Mouse (Mus musculus) kidney, postnatal 0 days (tissue): ENCODE measurements around the gene B3gnt2. TPM values are rescaled to one million over a fixed set of nuclear protein-coding genes. Genes with fewer than 3 reads are reported as not detected.

Source experiments
- ATAC-seq: fragments of 200-750 bp; cut with Nextera tagmentation; replicated peaks from 2 replicates; pipeline ENCODE4 v1.8.0; 2017; ENCODE audit warnings: low read depth, moderate number of reproducible peaks, moderate TSS enrichment, moderate library complexity; ENCODE audit not compliant: low FRiP score
- DNase-seq: peaks from one replicate; pipeline ENCODE4 v3.0.0-alpha.2; 2016; ENCODE audit warnings: low spot score
- H3K27ac ChIP-seq: fragments of 300-500 bp; sonication (generic); 2 replicates; pipeline ENCODE4 v1.5.1; 2014; ENCODE audit warnings: mild to moderate bottlenecking
- H3K27me3 ChIP-seq: fragments of 300-500 bp; sonication (generic); 2 replicates; pipeline ENCODE4 v1.6.1; 2014; ENCODE audit warnings: low read length, mixed read lengths; ENCODE audit not compliant: insufficient read depth
- H3K36me3 ChIP-seq: fragments of 300-500 bp; sonication (generic); 2 replicates; pipeline ENCODE4 v1.6.1; 2014; ENCODE audit warnings: low read length, mixed read lengths; ENCODE audit not compliant: insufficient read depth
- H3K4me1 ChIP-seq: fragments of 300-500 bp; sonication (generic); replicated peaks from 2 replicates; pipeline ENCODE4 v1.6.1; 2014; ENCODE audit warnings: antibody characterized with exemption, low read length, mixed read lengths; ENCODE audit not compliant: insufficient read depth
- H3K4me2 ChIP-seq: fragments of 300-500 bp; sonication (generic); 2 replicates; pipeline ENCODE4 v1.6.1; 2014; ENCODE audit warnings: mild to moderate bottlenecking, low read length, moderate library complexity, mixed read lengths
- H3K4me3 ChIP-seq: fragments of 300-500 bp; sonication (generic); replicated peaks from 2 replicates; pipeline ENCODE4 v1.5.1; 2014; ENCODE audit warnings: low read depth, low read length
- H3K9ac ChIP-seq: fragments of 300-500 bp; sonication (generic); 2 replicates; pipeline ENCODE4 v1.6.1; 2014; ENCODE audit warnings: low read depth, low read length
- H3K9me3 ChIP-seq: fragments of 300-500 bp; sonication (generic); replicated peaks from 2 replicates; pipeline ENCODE4 v1.6.1; 2016; ENCODE audit warnings: low read length, inconsistent platforms, mixed read lengths
- CTCF ChIP-seq: IDR thresholded peaks from 2 replicates; pipeline ENCODE4 v1.5.1; 2016; ENCODE audit warnings: antibody characterized with exemption, low read depth, mild to moderate bottlenecking, moderate library complexity
- WGBS: fragments of 180-500 bp; shearing (Covaris S2); extraction: QIAGEN DNeasy Blood & Tissue Kit; methylation state at CpG from one replicate; pipeline ENCODE4 v1.1.7; 2014; 5-methylcytosine and 5-hydroxymethylcytosine counted together
- polyA plus RNA-seq: library from polyadenylated mRNA; unstranded; fragments of >200 nt; fragmentation: Nextera tagmentation; extraction: Ambion mirVana; gene quantifications from 2 replicates; pipeline ENCODE4 v1.2.1, GENCODE M21; 2015

The B3gnt2 gene
- polyA plus RNA-seq, 1 experiment from 2014 or later = 20.7 TPM

GRCm38 (mm10) chr11:22799987-22800424, 60.8 kb downstream of the B3gnt2 start:
- DNase-seq = peak; percentile 76
- no peaks in the 10 kb centered on the region for H3K36me3 ChIP-seq
- peak overlapping the region; percentile 55 for H3K27ac ChIP-seq
- peak overlapping the region; percentile 29; the same call in 1 of the 2 replicates for H3K4me2 ChIP-seq
- no peaks in the 10 kb centered on the region for H3K9me3 ChIP-seq
- no peak overlapping the region for H3K4me3 ChIP-seq
- 0 out of 2 replicates have a peak overlapping the region, but pooled peaks have one; percentile 19 for H3K9ac ChIP-seq
- TF ChIP-seq CTCF = no peak
- H3K27me3 ChIP-seq = no peaks in the 10 kb centered on the region
- H3K4me1 ChIP-seq = peaks cover 16% of the 10 kb centered on the region; the same call in 1 of the 2 replicates
- ATAC-seq = peak; percentile 80
- WGBS = 17% methylated on average over 9 of the region's 9 CpGs

- Histone ChIP-seq H3K27ac (no peak overlapping the region), H3K4me1 (peaks cover 16% of the 10 kb centered on the region; the same call in 1 of the 2 replicates), H3K9me3 (no peaks in the 10 kb centered on the region), H3K9ac (no peak overlapping the region), H3K4me2 (no peak overlapping the region), H3K4me3 (no peak overlapping the region), H3K36me3 (no peaks in the 10 kb centered on the region), H3K27me3 (no peaks in the 10 kb centered on the region)
- ATAC-seq (no peak), DNase-seq (no peak)
- 75% methylated on average over 5 of the region's 5 CpGs for WGBS
- TF ChIP-seq CTCF = no peak
Measured at GRCm38 (mm10) chr11:22798916-22799315, 61.8 kb downstream of the B3gnt2 start.

- Histone ChIP-seq H3K27ac (no peak overlapping the region), H3K36me3 (no peaks in the 10 kb centered on the region), H3K9ac (no peak overlapping the region), H3K4me2 (no peak overlapping the region), H3K9me3 (no peaks in the 10 kb centered on the region), H3K27me3 (no peaks in the 10 kb centered on the region), H3K4me1 (peaks cover 6% of the 10 kb centered on the region; the same call in 1 of the 2 replicates), H3K4me3 (no peak overlapping the region)
- 91% methylated on average over 1 of the region's 1 CpGs for WGBS
- TF ChIP-seq CTCF = no peak
- no peak for ATAC-seq
- no peak for DNase-seq
Measured at GRCm38 (mm10) chr11:22794734-22795133, 66.0 kb downstream of the B3gnt2 start.

- 89% methylated on average over 1 of the region's 1 CpGs for WGBS
- ATAC-seq = no peak
Measured at GRCm38 (mm10) chr11:22793881-22794203, 66.9 kb downstream of the B3gnt2 start.

GRCm38 (mm10) chr11:22793176-22793880, 67.4 kb downstream of the B3gnt2 start:
- Histone ChIP-seq H3K4me1 (no peaks in the 10 kb centered on the region), H3K9me3 (no peaks in the 10 kb centered on the region), H3K27ac (no peak overlapping the region), H3K36me3 (no peaks in the 10 kb centered on the region), H3K27me3 (no peaks in the 10 kb centered on the region), H3K4me3 (no peak overlapping the region), H3K4me2 (no peak overlapping the region), H3K9ac (no peak overlapping the region)
- no peak for TF ChIP-seq CTCF
- no peak for ATAC-seq
- 86% methylated on average over 3 of the region's 3 CpGs for WGBS
- DNase-seq = no peak

More at GRCm38 (mm10) chr11:22793881-22794203, 66.9 kb downstream of the B3gnt2 start:
- Histone ChIP-seq H3K27me3 (no peaks in the 10 kb centered on the region), H3K27ac (no peak overlapping the region), H3K4me3 (no peak overlapping the region), H3K4me2 (no peak overlapping the region), H3K36me3 (no peaks in the 10 kb centered on the region), H3K9me3 (no peaks in the 10 kb centered on the region), H3K4me1 (no peaks in the 10 kb centered on the region), H3K9ac (no peak overlapping the region)
- no peak for DNase-seq
- no peak for TF ChIP-seq CTCF

- no peak for DNase-seq
- TF ChIP-seq CTCF = no peak
- ATAC-seq = no peak
- H3K36me3 ChIP-seq = no peaks in the 10 kb centered on the region
- H3K9me3 ChIP-seq = no peaks in the 10 kb centered on the region
- 97% methylated on average over 1 of the region's 1 CpGs for WGBS
- H3K9ac ChIP-seq = no peak overlapping the region
- no peak overlapping the region for H3K4me3 ChIP-seq
- H3K4me1 ChIP-seq = no peaks in the 10 kb centered on the region
- no peak overlapping the region for H3K27ac ChIP-seq
- no peaks in the 10 kb centered on the region for H3K27me3 ChIP-seq
- H3K4me2 ChIP-seq = no peak overlapping the region
Measured at GRCm38 (mm10) chr11:22792149-22792548, 68.6 kb downstream of the B3gnt2 start.
